Mouse (Mus musculus) thymus, postnatal 10 days (tissue): ENCODE data around the gene Alkbh4.
"Not testable (repeated sequence)": the region's sequence is repeated elsewhere in the genome, so short reads cannot be mapped to it uniquely, and the experiment has no call there.

Experiments used
- DNase-seq, 2 experiments: peaks; one replicate each; pipeline ENCODE4 v3.0.0; 2021; ENCODE audit warnings: low spot score in 2 of 2

Gene Alkbh4

DNA sequence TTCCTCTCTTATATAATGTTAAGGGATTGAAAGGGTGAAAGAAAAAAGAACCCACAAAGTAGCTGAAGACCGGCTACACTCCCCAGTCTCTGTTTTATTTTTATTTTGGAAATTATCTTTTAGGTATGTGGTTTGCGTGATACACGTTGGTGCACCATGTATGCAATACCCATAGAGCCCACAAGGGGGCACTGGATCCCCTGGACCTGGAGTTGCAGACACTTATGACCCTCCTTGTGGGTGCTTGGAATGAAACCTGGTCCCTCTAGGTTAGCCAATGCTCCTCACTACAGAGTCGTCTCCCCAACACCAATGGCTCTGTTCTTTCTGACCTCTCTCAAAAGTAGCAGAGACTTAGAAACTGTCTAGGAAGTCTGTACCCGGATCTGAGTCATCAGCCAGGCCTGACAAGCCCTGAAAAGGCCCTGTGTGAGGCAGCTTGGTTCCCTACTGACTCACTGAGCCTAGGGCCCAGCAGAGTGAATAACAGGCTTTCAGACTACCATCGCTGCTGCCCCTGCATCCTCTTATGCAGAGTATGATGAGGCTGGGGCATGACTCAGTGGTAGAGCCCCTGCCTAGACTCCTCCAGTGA, 7.3 kb downstream of the Alkbh4 start:
- no peak for DNase-seq

DNA sequence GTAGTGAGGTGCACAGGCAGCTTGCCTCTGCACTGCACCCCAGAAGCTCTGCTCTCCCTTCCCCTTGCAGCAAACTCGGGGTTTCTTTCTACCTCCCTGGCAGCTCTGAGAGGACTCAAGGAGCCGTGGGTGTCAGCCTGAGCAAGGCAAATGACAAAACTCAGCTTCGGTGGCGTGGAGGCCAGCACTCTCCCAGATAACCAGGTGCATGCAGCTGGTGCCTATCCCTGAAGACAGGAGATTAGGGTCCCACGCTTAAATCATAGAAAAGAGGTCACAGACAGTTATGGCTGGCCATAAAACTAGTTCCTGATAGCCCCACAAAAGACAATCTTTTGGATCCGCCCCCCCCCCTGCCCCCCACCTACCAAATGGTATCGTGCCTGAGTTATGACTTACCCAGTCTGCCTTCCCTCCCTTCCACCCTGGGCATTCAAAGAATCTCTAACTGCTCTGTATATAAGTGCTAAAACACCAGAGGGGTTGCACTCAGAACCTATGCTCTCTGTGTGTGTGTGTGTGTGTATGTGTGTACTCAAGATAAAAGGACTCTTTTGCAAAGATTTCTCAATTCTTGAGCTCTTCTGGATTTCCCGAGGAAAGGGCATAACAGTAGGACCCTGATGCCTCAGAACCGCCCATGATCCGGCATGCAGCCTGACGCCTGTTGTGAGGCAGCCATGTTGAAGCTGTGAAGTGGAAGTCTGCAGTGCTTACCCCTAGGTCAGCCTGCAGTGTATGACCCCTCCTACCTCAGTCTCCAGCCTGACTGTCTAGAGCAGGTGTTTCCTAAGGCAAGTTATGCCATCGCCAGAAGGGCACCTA, 8.9 kb downstream of the Alkbh4 start:
- DNase-seq: no peak

DNA sequence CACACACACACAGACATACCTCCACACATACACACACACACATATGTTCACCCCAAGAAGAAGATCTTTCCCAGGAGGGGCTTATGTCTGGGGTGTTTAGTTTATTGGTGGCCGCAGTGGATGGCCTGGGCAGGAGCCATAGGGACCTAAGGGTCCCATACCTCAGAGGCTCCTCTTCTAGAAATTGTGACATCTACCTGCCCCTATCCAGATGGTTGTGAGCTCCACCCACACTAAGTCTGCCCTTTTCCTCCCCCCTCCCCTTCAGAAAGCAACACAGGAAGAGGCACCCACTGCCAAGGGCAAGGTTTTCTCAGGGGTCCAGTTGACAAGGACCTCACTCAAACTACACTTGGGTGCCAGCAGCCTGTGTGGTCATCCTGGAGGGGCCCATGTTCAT, 11.0 kb downstream of the Alkbh4 start:
- peak; percentile 75 to 79 for DNase-seq

DNA sequence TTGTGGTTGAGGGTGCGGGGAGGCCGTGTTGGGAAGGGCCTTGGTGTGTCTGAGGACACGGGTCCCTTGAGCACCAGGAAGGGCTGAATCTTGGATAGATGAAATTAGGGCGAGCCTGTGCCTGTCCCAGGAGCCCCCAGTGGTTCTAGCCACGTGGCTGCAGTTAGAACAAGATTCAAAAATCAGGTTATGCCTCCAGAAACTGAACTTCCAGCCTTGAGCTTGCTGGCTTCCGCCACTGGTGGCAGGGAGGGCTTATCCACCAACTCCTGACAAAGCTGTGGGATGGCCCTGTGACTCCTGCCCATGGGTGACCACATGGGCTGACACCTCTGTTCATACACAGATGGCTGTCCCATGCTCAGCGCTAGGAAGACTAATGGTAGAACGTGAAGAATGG, 11.8 kb downstream of the Alkbh4 start:
- DNase-seq: no peak

DNA sequence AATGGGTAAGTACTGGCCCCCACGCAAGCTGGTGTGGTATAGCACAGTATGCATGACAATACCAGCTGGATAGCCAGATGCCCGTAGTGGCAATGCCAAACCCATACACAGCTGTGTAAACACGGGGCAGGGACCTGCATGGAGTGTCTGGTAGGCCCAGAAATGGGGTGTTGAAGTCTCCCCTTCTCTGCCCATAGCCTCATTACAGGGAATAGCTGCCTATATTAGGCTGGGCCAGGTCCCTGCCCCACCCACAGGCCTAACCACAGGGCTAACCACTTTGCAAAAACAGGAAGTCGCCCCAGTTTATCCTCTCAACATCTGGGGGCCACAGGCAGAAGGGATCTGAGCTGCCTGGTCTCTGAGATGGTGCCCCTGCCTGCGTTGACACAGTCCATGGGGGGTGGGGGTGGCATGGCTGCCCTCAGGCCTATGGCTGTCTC, 13.2 kb downstream of the Alkbh4 start:
- peak; percentile 54 to 61 for DNase-seq

DNA sequence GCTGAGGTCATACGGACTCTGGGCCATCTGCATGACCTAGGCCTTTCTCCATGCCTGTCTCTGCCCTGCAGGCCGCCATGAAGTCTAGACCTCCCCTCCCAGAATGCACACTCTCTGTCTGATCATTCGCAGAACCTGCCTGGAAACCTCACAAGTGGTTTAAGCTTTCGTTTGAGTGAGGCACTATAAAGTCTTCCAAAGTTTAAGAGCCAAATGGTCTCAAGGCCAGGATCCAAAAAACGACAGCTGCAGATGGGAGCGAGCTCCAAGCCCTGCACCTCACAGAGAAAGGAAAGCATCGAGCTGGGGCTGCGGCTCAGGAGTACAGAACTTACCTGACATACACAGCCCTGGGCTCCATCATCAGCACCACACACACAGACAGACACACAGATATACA, 16.4 kb downstream of the Alkbh4 start:
- no peak for DNase-seq

DNA sequence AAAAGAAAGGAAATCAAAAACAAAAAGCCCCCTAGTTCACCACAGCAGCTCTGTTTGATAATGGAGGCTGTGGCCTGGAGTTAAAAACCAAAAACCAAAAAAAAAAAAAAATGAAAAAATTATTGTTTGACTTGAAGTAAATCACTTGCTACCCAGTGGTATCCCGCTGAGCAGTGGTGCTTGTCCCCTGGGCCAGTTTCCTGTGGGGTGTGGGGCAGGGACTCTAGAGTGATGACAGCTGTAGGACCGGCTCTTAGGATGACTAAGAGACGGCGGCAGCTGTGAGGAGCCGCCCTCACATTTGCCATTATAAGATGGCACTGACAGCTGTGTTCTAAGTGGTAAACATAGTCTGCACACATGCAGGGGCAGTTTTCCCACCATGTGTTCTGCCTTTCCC, 19.5 kb downstream of the Alkbh4 start:
- no peak for DNase-seq

DNA sequence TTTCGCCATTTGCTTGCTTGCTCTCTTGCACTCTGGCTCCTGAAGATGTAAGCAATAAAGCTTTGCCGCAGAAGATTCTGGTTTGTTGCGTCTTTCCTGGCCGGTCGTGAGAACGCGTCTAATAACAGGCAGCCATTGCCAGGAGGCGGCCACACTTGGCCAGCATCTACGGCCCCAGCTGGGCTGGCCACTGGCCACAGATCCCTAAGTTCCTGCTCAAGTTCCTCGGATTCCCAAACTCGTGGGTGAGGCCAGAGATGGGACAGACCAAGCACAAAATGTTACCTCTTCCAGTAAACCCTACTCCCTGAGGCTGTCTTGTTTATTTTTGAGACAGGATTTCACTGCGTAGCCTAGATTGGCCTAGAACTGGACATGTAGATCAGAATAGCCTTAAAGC, 24.1 kb downstream of the Alkbh4 start:
- DNase-seq: not testable (repeated sequence)

DNA sequence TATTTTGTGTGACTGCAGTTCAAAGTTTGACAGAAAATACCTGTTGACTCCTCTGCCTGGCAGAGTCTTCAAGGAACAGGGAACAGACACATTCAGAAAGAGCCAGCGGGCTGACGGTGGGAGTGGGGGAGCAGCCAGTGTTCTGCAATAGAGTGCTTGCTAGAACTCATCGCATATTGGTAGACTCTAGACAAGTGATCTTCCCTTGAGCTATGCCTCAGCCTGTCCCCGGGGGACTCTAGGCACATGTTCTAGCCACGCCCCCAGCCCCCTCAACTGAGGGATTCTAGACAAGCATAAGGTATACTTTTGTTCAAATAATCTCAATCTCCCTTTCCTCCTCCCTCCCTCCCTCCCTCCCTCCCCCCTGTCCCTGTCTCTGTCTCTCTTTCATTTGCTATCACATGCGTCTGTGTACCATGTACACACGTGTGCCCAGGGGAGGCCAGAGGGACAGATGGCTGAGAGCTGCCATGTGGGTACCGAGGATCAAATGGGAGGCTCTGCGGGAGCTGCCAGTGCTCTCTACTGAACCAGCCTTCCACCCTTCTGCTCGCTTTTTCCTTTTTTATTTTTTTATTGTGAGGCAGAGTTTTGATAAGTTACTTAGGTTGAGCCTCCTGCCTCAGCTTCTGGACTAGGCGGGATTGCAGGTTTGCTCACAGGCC, 28.0 kb downstream of the Alkbh4 start:
- no peak for DNase-seq

DNA sequence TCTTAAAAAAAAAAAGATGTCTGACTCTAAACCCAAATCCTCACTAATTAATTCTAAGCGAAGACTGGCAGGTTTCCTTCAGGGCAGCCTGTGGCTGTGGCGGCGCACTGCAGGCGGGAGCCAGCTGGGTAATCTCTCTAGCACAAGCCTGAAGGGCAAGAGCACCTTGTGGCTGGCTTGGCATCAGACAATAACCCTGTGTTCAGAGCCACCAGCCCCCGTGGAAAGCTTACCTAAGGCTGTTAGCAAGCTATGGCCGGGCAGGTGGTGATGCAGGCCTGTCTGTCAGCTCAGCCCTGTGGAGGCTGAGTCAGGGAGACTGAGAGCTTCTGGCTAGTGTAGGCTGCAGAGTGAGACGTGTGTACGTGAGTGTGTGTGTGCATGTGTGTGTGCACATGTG, 29.3 kb downstream of the Alkbh4 start:
- DNase-seq: no peak

DNA sequence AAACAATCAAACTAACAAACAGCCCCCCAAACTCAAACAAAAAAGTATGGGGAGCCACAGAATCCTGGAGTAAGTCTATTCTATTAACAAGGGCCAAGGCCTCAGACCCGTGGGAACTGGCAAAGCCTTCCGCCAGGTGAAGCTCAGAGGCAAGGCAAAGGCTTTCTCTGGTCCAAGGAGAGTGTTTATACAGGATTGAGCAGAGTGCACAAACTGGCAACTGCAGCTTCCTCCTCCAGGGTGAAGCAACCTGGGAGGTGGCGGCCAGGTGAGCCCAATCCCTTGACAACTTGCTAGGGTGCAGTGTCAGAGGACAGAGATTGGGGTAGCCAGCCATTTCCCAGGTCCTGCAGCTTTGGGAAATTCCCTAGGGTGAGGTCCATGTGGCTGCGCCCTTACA, 31.4 kb downstream of the Alkbh4 start:
- DNase-seq: no peak

DNA sequence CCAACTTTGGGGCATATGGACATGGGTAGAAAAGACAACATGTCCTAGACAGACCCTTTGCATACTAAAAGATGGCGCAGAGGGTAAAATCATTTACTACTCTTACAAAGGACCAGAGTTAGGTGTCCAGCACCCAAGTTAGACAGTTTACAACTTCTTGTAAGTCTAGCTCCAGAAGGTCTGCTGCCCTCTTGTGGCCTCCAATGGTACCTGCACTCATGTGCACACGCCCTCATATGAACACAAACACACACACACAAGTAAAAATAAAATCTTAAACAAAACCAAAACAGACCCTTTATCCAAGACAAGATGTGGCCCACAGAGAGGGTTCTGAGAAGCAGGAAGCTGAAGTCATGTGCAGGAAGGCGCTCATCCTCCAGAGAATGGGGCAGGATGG, 32.1 kb downstream of the Alkbh4 start:
- DNase-seq: no peak

DNA sequence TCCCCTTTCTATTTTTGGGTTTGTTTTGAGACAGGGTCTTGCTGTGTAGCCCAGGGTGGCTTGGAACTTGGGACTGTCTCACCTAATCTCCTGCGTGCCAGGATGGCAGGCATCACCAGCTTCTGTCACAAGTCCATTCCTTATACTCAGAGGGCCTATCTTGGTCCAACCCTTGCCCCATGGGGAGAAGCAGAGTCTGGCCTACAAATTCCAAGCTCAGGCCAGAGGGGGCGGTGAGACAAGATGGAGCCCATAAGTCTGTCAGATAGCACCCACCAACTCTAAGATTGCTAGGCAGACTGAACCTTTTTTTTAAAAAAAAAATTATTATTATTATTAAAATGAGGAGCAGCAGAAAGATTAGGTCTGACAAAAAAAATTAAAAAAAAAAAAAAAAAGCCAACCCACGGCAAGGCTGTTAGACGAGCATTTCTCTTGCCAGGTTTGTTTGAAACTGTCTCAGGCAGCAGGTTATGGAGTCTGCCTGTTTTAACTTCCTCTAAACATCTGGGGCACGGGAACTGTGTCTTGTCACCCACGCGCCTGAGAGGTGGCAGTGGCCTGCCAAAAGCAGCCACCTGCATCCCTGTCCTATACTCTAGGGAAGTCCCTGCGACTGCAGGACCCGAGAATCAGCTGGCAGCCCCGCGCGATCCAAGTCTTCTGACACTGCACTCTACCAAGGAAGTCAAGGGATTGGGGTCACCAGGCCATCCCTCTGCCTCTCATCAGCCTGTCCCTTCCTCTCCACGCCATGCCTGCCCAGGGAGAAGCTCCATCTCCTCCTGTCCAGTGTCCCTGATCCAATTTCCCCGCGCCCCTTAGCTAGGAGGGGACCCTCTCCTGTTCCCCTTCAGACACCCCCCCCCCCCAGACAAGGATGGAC, 33.9 kb downstream of the Alkbh4 start:
- DNase-seq: peak; percentile 68 to 71

DNA sequence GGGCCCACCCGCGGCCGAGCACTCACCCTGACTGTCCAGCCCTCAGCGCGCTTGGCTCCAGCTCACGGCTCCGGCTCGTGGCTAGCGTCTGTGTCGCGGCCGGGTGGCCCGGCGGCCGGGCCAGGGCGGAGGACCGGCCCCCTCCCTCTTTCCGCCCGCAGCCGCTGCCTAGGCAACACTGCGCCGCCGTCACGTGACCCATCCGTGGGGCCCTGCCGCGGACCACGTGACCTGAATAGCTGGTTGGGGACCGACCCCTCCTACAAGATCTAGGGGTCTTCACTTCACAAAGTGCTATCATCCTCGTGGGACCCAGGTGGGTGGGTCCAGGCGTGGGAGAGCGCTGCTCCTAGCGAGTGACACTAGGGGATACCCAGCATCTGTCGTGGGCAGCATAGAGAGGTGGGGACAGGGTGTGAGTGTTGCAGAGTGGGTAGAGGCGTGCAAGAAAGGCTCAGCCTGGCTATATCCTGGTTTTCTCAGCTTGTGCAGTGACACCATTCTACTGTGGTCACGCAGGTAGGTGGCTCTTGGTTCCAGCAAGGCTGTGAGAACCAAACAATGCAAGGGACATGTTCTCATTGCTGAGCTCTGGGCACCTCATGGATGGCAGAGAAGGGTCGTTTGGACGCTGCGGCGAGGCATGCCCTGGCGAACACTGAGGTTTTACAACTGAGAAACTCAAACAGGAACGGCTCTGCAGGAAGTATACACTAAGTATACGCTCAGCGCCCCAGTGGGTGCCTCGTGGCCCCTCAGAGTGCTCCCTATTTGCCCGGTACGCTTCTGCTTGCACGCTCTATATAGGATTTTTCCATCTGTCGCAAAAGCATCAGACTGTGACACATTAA, 34.8 kb downstream of the Alkbh4 start, which contains the start of gene Orai2:
TSS of gene Orai2 (minus strand) at position 202 of the 851 bp plus-strand sequence.
- DNase-seq: peak; percentile 90

DNA sequence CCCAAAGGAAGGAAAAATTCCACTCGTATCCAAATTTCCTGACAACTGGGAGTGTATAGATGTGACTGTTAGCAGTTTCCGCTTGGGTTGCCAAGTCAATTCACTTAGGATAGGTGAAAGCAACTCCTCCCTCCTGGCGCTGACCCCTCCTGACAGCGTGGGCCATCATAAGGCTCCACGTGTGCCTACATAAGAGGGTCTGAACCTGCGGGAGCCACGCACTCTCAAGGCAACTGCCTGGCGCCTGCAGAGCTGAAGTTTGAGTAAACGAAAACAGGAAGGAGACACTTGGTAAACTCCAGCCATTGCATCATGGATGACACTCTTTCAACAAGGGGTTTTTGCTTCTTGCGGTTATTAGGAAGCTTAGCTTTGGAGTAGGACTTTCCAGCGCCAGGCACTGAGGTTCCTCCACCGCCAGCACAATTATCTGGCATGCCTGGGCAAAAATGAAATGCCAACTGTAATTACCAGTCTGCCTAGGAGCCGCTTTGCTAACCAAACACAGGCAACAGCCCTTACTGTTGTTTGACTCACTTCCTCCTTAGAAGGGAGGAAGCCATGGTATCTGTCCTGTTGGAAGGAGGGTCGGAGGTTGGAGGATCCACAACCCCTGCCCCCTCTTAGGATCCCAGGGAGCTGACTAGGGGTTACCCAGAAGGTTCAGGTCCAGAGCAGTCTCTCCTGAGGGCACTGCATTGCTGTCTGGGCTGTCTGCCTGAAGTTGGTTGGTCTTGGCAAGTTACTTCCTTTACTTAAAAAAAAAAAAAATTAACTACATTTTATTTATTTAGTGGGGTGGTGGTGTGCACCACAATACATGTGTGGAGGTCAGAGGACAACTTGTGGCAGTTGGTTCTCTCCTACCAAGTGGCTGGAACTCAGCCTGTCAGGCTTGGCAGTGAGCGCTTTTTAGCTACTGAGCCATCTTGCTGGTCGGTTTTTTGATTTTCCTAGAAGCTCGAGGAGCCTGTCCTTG, 35.7 kb downstream of the Alkbh4 start:
- no peak for DNase-seq

DNA sequence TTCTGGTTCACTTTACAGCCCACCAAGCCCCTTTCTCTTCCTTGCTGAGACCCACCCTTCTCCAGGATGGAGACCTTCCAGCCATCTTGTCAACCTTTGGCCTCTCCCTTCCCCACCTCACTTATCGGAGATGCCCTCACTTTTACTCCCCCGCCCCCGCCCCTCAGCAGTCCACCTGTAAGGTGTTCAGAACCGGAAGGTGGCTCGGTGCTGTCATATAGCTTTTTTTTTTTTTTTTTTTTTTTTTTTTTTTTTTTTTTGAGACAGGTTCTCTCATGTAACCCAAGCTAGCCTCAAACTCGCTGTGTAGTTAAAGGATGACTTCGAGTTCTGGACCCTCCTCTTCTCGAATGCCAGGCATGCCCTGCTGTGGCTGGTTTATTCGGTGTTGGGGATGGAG, 37.0 kb downstream of the Alkbh4 start:
- no peak for DNase-seq

DNA sequence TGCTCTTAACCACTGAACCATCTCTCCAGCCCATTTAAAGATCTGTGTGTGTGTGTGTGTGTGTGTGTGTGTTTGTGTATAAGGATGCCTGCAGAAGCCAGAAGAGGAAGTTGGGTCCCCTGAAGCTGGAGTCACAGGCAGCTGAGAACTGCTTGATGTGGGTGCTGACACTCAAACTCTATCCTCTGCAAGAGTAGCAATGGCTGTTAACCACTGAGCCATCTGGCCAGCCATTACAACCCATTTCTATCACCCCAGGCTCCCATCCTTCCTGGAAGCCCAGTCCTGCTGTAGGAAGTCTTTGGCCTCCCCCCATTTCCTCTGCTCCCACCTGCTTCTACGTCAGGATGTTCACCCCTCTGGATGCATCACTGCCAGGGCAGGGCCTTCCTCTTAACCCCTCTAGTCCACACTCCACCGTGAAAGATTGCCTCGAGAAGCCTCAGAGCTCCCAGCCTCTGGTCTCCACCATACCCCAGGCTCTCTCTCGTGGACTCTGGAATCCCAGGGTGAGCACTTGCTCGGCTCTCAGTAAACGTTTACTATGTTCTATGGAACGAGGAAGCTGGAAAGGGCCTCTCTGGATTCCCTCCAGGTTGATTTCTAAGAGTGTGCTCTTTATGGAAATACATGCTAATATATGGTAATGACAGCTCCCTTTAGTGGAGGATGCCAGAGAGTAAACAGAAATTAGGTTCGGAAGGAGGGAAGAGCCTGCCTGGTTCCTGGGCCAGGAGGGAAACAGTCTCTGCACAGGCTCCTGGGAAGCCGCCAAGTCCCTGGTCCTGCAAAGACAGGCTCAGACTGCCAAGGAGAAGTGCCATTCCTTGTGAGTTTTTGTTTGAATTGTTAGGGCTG, 37.9 kb downstream of the Alkbh4 start:
- peak; percentile 54 to 55 for DNase-seq

DNA sequence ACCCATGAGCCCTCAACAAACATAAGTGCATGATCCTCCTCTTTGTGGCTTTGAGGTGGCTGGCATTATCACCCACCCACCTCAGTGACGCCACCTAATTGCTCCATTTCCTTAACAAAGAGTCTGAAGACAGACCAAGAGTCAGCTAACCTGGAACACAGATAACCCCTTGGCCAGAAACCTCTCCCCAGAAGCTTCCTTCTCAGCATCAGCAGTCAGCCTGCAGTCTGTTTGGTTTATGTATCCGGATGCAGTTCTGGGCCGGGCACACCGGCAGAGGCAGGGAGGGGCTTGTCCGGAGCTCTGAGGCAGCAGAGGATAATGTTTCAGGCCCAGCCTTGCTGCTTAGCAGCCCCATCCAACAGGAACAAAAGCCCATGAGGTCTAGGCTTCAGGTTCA, 43.6 kb downstream of the Alkbh4 start:
- no peak for DNase-seq

DNA sequence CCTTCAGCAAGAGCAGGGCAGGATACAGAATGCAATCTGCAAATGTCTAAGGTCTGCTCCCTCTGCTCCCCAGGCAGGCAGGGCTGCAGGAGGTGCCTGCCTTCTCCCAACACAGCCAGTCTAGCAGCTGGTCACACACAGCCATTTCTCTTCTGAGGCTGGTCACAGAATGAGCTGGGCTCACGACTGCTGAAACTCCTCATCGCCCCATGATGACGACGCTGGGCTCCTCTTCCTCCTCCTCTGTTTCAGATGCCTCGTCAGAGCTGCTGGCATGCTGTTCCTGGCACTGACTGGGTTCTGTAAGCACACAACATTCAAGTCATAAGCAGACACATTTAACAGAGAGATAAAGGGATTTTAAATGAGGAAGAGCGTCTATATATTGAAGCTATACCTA, 45.3 kb downstream of the Alkbh4 start:
- no peak for DNase-seq
